Mouse (Mus musculus) bone marrow, adult 2 months (tissue): ENCODE data around the gene Pde4d.

Source experiments
- CTCF ChIP-seq: fragments of 200-500 bp; IDR thresholded peaks from 2 replicates; pipeline ENCODE4 v1.5.1; 2011; ENCODE audit warnings: low read length, control low read depth; ENCODE audit not compliant: control insufficient read depth, insufficient read depth
- POLR2A ChIP-seq: fragments of 200-500 bp; IDR thresholded peaks from 2 replicates; pipeline ENCODE4 v1.6.1; 2011; ENCODE audit warnings: low read depth, mild to moderate bottlenecking, control low read depth, low read length, borderline replicate concordance; ENCODE audit not compliant: control insufficient read depth

- no peak for TF ChIP-seq CTCF
- TF ChIP-seq POLR2A, result no peak
Observed at GRCm38 (mm10) chr13:108859336-108859735, 409.6 kb downstream of the Pde4d start.
